Mouse (Mus musculus) MEL (cell line): Measurements from ENCODE around the gene Txndc8. TPM values are rescaled to one million over a fixed set of nuclear protein-coding genes. Genes with fewer than 3 reads are reported as not detected.

ENCODE experiments used
- DNase-seq: peaks from one replicate; pipeline ENCODE4 v3.0.0; 2011; ENCODE audit warnings: low read depth, low spot score
- H3K27ac ChIP-seq: 2 replicates; pipeline ENCODE4 v1.5.1; 2012; ENCODE audit warnings: low read depth, mild to moderate bottlenecking, control low read depth, low read length, moderate library complexity; ENCODE audit not compliant: control insufficient read depth
- H3K27me3 ChIP-seq, 2 experiments: fragments of 150-350 bp in 1 of 2; sonication (generic) in 1 of 2; 2 replicates each; pipeline ENCODE4 v1.6.1; 2012; ENCODE audit warnings: low read length in 2 of 2, mild to moderate bottlenecking in 2 of 2, improper control_type of control experiment in 1 of 2, moderate library complexity in 1 of 2; ENCODE audit not compliant: insufficient read depth in 2 of 2, control insufficient read depth in 1 of 2
- H3K36me3 ChIP-seq, 2 experiments: 2 replicates each; pipeline ENCODE4 v1.6.1; 2012 to 2014; ENCODE audit warnings: low read length in 2 of 2, improper control_type of control experiment in 1 of 2, inconsistent platforms in 1 of 2, mild to moderate bottlenecking in 1 of 2; ENCODE audit not compliant: insufficient read depth in 2 of 2, control insufficient read depth in 1 of 2
- H3K4me1 ChIP-seq, 2 experiments: fragments of 150-350 bp in 1 of 2; sonication (generic) in 1 of 2; 2 replicates each; pipeline ENCODE4 v1.6.1; 2012; ENCODE audit warnings: low read length in 2 of 2, improper control_type of control experiment in 1 of 2, mild to moderate bottlenecking in 1 of 2; ENCODE audit not compliant: insufficient read depth in 2 of 2, control insufficient read depth in 1 of 2
- H3K4me3 ChIP-seq, 2 experiments: fragments of 150-350 bp in 1 of 2; sonication (generic) in 1 of 2; 2 replicates each; pipeline ENCODE4 v1.5.1; 2012; ENCODE audit warnings: low read depth in 2 of 2, low read length in 2 of 2, mild to moderate bottlenecking in 2 of 2, moderate library complexity in 2 of 2, control low read depth in 1 of 2, improper control_type of control experiment in 1 of 2; ENCODE audit not compliant: control insufficient read depth in 1 of 2, insufficient read depth in 1 of 2
- H3K79me2 ChIP-seq: 2 replicates; pipeline ENCODE4 v1.6.1; 2012; ENCODE audit warnings: mild to moderate bottlenecking, low read length, moderate library complexity; ENCODE audit not compliant: control insufficient read depth, poor library complexity, insufficient read depth
- H3K9ac ChIP-seq: 2 replicates; pipeline ENCODE4 v1.6.1; 2012; ENCODE audit warnings: low read depth, mild to moderate bottlenecking, control low read depth, low read length, moderate library complexity; ENCODE audit not compliant: control insufficient read depth, poor library complexity, severe bottlenecking
- H3K9me3 ChIP-seq: fragments of 150-350 bp; sonication (generic); replicated peaks from 2 replicates; pipeline ENCODE4 v1.6.1; 2012; ENCODE audit warnings: mild to moderate bottlenecking, low read length, improper control_type of control experiment, moderate library complexity; ENCODE audit not compliant: insufficient read depth
- BHLHE40 ChIP-seq: IDR thresholded peaks from 2 replicates; pipeline ENCODE4 v1.6.1; 2012; ENCODE audit warnings: low read depth, mild to moderate bottlenecking, inconsistent platforms, low read length, improper control_type of control experiment, borderline replicate concordance
- CHD1 ChIP-seq: IDR thresholded peaks from 2 replicates; pipeline ENCODE4 v1.6.1; 2012; ENCODE audit warnings: low read depth, mild to moderate bottlenecking, inconsistent platforms, low read length, improper control_type of control experiment
- E2F4 ChIP-seq: IDR thresholded peaks from 2 replicates; pipeline ENCODE4 v1.6.1; 2011; ENCODE audit warnings: low read depth, low read length, improper control_type of control experiment, borderline replicate concordance
- ELF1 ChIP-seq: IDR thresholded peaks from 2 replicates; pipeline ENCODE4 v1.6.1; 2014; ENCODE audit warnings: low read depth, mild to moderate bottlenecking, inconsistent platforms, low read length, improper control_type of control experiment, moderate library complexity
- EP300 ChIP-seq, 2 experiments: IDR thresholded peaks; 2 replicates each; pipeline ENCODE4 v1.6.1; 2011; ENCODE audit warnings: improper control_type of control experiment in 2 of 2, low read length in 2 of 2, low read depth in 1 of 2, mild to moderate bottlenecking in 1 of 2
- ETS1 ChIP-seq: IDR thresholded peaks from 2 replicates; pipeline ENCODE4 v1.6.1; 2012; ENCODE audit warnings: low read depth, mild to moderate bottlenecking, inconsistent platforms, low read length, improper control_type of control experiment, moderate library complexity
- GABPA ChIP-seq: IDR thresholded peaks from 2 replicates; pipeline ENCODE4 v1.6.1; 2012; ENCODE audit warnings: low read depth, mild to moderate bottlenecking, inconsistent platforms, low read length, improper control_type of control experiment, moderate library complexity
- GATA1 ChIP-seq: IDR thresholded peaks from 2 replicates; pipeline ENCODE4 v1.6.1; 2011; ENCODE audit warnings: low read depth, low read length, improper control_type of control experiment
- HCFC1 ChIP-seq: IDR thresholded peaks from 2 replicates; pipeline ENCODE4 v1.6.1; 2012; ENCODE audit warnings: low read depth, mild to moderate bottlenecking, inconsistent platforms, low read length, improper control_type of control experiment, moderate library complexity
- KAT2A ChIP-seq: conservative IDR thresholded peaks from 2 replicates; pipeline ENCODE4 v1.6.1; 2012; ENCODE audit warnings: low read depth, low read length, improper control_type of control experiment, inconsistent platforms
- MAX ChIP-seq: IDR thresholded peaks from 2 replicates; pipeline ENCODE4 v1.6.1; 2011; ENCODE audit warnings: low read length, improper control_type of control experiment
- MAZ ChIP-seq: IDR thresholded peaks from 2 replicates; pipeline ENCODE4 v1.6.1; 2012; ENCODE audit warnings: low read depth, mild to moderate bottlenecking, inconsistent platforms, low read length, improper control_type of control experiment
- MXI1 ChIP-seq: IDR thresholded peaks from 2 replicates; pipeline ENCODE4 v1.6.1; 2011; ENCODE audit warnings: mild to moderate bottlenecking, low read depth, low read length, improper control_type of control experiment
- MYC ChIP-seq: IDR thresholded peaks from 2 replicates; pipeline ENCODE4 v1.6.1; 2011; ENCODE audit warnings: low read depth, mild to moderate bottlenecking, low read length, improper control_type of control experiment, moderate library complexity
- NELFE ChIP-seq: IDR thresholded peaks from 2 replicates; pipeline ENCODE4 v1.6.1; 2011; ENCODE audit warnings: low read depth, low read length, improper control_type of control experiment
- NRF1 ChIP-seq: IDR thresholded peaks from 2 replicates; pipeline ENCODE4 v1.6.1; 2014; ENCODE audit warnings: low read depth, mild to moderate bottlenecking, inconsistent platforms, low read length, improper control_type of control experiment, moderate library complexity; ENCODE audit not compliant: poor library complexity, insufficient read depth, severe bottlenecking
- POLR2A ChIP-seq, 2 experiments: IDR thresholded peaks; 2 replicates each; pipeline ENCODE4 v1.6.1; 2011 to 2012; ENCODE audit warnings: low read length in 2 of 2, mild to moderate bottlenecking in 2 of 2, control low read depth in 1 of 2, improper control_type of control experiment in 1 of 2, low read depth in 1 of 2, moderate library complexity in 1 of 2; ENCODE audit not compliant: control insufficient read depth in 1 of 2, insufficient read depth in 1 of 2, poor library complexity in 1 of 2
- POLR2AphosphoS2 ChIP-seq: IDR thresholded peaks from 2 replicates; pipeline ENCODE4 v1.6.1; 2011; ENCODE audit warnings: low read length, improper control_type of control experiment
- RCOR1 ChIP-seq: IDR thresholded peaks from 2 replicates; pipeline ENCODE4 v1.6.1; 2012; ENCODE audit warnings: low read depth, mild to moderate bottlenecking, inconsistent platforms, low read length, improper control_type of control experiment
- TAL1 ChIP-seq: IDR thresholded peaks from 2 replicates; pipeline ENCODE4 v1.6.1; 2012; ENCODE audit warnings: mild to moderate bottlenecking, inconsistent platforms, low read length, moderate library complexity, mixed read lengths
- TBP ChIP-seq: IDR thresholded peaks from 2 replicates; pipeline ENCODE4 v1.8.0; 2011; ENCODE audit warnings: low read depth, low read length, improper control_type of control experiment
- UBTF ChIP-seq: IDR thresholded peaks from 2 replicates; pipeline ENCODE4 v1.6.1; 2012; ENCODE audit warnings: low read depth, mild to moderate bottlenecking, inconsistent platforms, low read length, improper control_type of control experiment, moderate library complexity, borderline replicate concordance; ENCODE audit not compliant: insufficient read depth
- ZC3H11A ChIP-seq: IDR thresholded peaks from 2 replicates; pipeline ENCODE4 v1.6.1; 2012; ENCODE audit warnings: low read depth, mild to moderate bottlenecking, inconsistent platforms, low read length, improper control_type of control experiment
- ZMIZ1 ChIP-seq: IDR thresholded peaks from 2 replicates; pipeline ENCODE4 v1.6.1; 2012; ENCODE audit warnings: low read depth, mild to moderate bottlenecking, inconsistent platforms, low read length, improper control_type of control experiment, moderate library complexity
- ZNF384 ChIP-seq: IDR thresholded peaks from 2 replicates; pipeline ENCODE4 v1.6.1; 2012; ENCODE audit warnings: low read depth, mild to moderate bottlenecking, inconsistent platforms, low read length, improper control_type of control experiment
- polyA plus RNA-seq, 2 experiments: library from polyadenylated mRNA; stranded (reverse) in 1 of 2; unstranded in 1 of 2; fragments of >175 nt in 1 of 2; fragments of >200 nt in 1 of 2; gene quantifications; 2 replicates each; pipeline versions ENCODE4 v1.2.1 to v1.2.4; 2012; ENCODE audit warnings: low replicate concordance in 2 of 2, low read depth in 1 of 2; ENCODE audit not compliant: insufficient read length in 2 of 2, insufficient read depth in 1 of 2, missing spikeins in 1 of 2
- total RNA-seq: library from RNA; depleted of rRNA; stranded (reverse); fragments of 300-350 nt; gene quantifications from 2 replicates; pipeline ENCODE4 v1.2.3, GENCODE M21; 2012

Gene Txndc8
- total and polyA plus RNA-seq, 3 experiments: not detected

DNA sequence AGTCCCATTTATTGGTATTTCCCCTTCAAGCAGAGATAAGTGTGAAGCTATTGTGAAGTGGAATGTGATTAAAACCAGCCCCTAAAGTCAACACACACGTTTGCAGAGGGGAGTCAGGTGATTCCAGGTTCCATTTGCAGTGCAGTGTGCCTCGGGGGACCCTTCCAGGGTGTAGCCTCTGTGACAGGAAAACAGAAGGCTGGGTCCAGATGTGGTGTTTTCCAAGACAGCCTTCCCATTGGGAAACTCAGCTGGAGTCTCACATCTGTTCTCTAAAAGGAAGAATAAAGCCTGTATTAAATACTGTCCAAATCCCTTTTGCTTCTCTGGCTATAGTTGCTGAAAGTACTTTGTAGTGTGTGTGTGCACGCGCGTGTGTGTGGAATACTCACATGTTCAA lies 45.5 kb upstream of the Txndc8 start:
- Histone ChIP-seq H3K9me3 (no peaks in the 10 kb centered on the region), H3K9ac (no peak overlapping the region), H3K27ac (no peak overlapping the region), H3K4me3 (no peak overlapping the region), H3K79me2 (no peaks in the 10 kb centered on the region), H3K4me1 (no peaks in the 10 kb centered on the region), H3K36me3 (no peaks in the 10 kb centered on the region), H3K27me3 (peaks cover 0 to 3% of the 10 kb centered on the region in 2 experiments; a peak in 2 of 4 replicates)
- no peak for TF ChIP-seq E2F4
- no peak for TF ChIP-seq GABPA
- no peak for TF ChIP-seq CHD1
- TF ChIP-seq TAL1: no peak
- TF ChIP-seq MAX: no peak
- no peak for TF ChIP-seq BHLHE40
- no peak for TF ChIP-seq ZMIZ1
- no peak for TF ChIP-seq ELF1
- no peak for TF ChIP-seq ZC3H11A
- TF ChIP-seq MYC: no peak
- TF ChIP-seq NELFE: no peak
- no peak for TF ChIP-seq GATA1
- no peak for TF ChIP-seq MAZ
- no peak for DNase-seq

DNA sequence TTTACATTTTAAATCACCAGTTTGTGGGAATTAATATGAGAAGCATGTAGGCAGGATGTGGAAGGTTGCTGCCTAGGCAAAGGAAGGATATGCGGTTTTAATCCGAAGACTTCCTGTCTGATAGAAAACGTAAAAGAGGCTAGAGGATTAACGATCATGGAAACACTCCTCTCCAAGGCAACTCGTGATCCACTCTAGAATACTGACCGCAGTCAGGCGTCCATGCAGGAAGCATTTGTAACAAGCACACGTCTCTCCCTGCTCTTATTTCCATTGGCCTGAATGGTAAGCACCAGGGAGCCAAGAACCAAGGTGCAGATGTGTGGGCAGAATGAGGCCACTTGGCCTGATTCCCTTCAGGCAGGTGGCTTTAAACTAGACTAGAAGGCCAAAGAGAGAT lies 41.8 kb upstream of the Txndc8 start:
- Histone ChIP-seq H3K4me1 (no peaks in the 10 kb centered on the region), H3K79me2 (no peaks in the 10 kb centered on the region), H3K27me3 (no peaks in the 10 kb centered on the region)
- DNase-seq: no peak
- TF ChIP-seq ZMIZ1: no peak
- TF ChIP-seq HCFC1: no peak
- TF ChIP-seq POLR2A (IDR thresholded peaks at IDR 0.05; ENCODE audit: control insufficient read depth in 1 of 2, insufficient read depth in 1 of 2, low read depth in 1 of 2, low read length in 2 of 2, poor library complexity in 1 of 2): no peak
- TF ChIP-seq TBP: no peak
- no peak for TF ChIP-seq GABPA
- no peak for TF ChIP-seq TAL1
- no peak for TF ChIP-seq UBTF
- no peak for TF ChIP-seq MXI1
- no peak for TF ChIP-seq NELFE
- TF ChIP-seq NRF1: no peak
- TF ChIP-seq ZNF384: no peak
- TF ChIP-seq EP300 (IDR thresholded peaks at IDR 0.05; ENCODE audit: low read depth in 1 of 2, low read length in 2 of 2): no peak
- no peak for TF ChIP-seq GATA1
- TF ChIP-seq ZC3H11A: no peak
- no peak for TF ChIP-seq RCOR1
- TF ChIP-seq POLR2AphosphoS2: no peak
- TF ChIP-seq KAT2A: no peak
- no peak for TF ChIP-seq MAX
- TF ChIP-seq ETS1: no peak
- TF ChIP-seq, all 39 proteins: peak for 0
- H3K9me3 ChIP-seq: no peaks in the 10 kb centered on the region
- H3K36me3 ChIP-seq: no peaks in the 10 kb centered on the region
- H3K27ac ChIP-seq: no peak overlapping the region
- H3K4me3 ChIP-seq: no peak overlapping the region
- H3K9ac ChIP-seq: no peak overlapping the region
